Mouse (Mus musculus) lung, embryonic 16.5 days (tissue): ENCODE measurements around the gene Bgn. TPM values are rescaled to one million over a fixed set of nuclear protein-coding genes. Genes with fewer than 3 reads are reported as not detected.

ENCODE experiments used
- ATAC-seq: fragments of 200-750 bp; cut with Nextera tagmentation; 2 replicates; pipeline ENCODE4 v1.8.0; 2017; ENCODE audit warnings: low read depth, mild to moderate bottlenecking, moderate library complexity
- H3K27ac ChIP-seq: fragments of 300-500 bp; sonication (generic); 2 replicates; pipeline ENCODE4 v1.5.1; 2014; ENCODE audit warnings: mild to moderate bottlenecking, control low read depth, low read length
- H3K27me3 ChIP-seq: fragments of 300-500 bp; sonication (generic); 2 replicates; pipeline ENCODE4 v1.6.1; 2014; ENCODE audit warnings: low read depth, low read length, mixed read lengths; ENCODE audit not compliant: control insufficient read depth, insufficient read depth
- H3K36me3 ChIP-seq: fragments of 300-500 bp; sonication (generic); 2 replicates; pipeline ENCODE4 v1.6.1; 2014; ENCODE audit warnings: low read length; ENCODE audit not compliant: control insufficient read depth, insufficient read depth
- H3K4me1 ChIP-seq: fragments of 300-500 bp; sonication (generic); replicated peaks from 2 replicates; pipeline ENCODE4 v1.6.1; 2014; ENCODE audit warnings: low read length, mixed read lengths; ENCODE audit not compliant: control insufficient read depth, insufficient read depth
- H3K4me2 ChIP-seq: fragments of 300-500 bp; sonication (generic); 2 replicates; pipeline ENCODE4 v1.6.1; 2014; ENCODE audit warnings: low read depth, low read length, control low read depth
- H3K4me3 ChIP-seq: fragments of 300-500 bp; sonication (generic); 2 replicates; pipeline ENCODE4 v1.5.1; 2014; ENCODE audit warnings: mild to moderate bottlenecking, low read length, control low read depth
- H3K9ac ChIP-seq: fragments of 300-500 bp; sonication (generic); 2 replicates; pipeline ENCODE4 v1.6.1; 2014; ENCODE audit warnings: low read length, control low read depth
- H3K9me3 ChIP-seq: fragments of 300-500 bp; sonication (generic); 2 replicates; pipeline ENCODE4 v1.6.1; 2016; ENCODE audit warnings: low read length; ENCODE audit not compliant: control insufficient read depth
- WGBS: fragments of 180-500 bp; shearing (Covaris S2); extraction: QIAGEN DNeasy Blood & Tissue Kit; methylation state at CpG from one replicate; pipeline ENCODE4 v1.1.7; 2014; 5-methylcytosine and 5-hydroxymethylcytosine counted together
- polyA plus RNA-seq: library from polyadenylated mRNA; unstranded; fragments of >200 nt; fragmentation: Nextera tagmentation; extraction: Ambion mirVana; gene quantifications from 2 replicates; pipeline ENCODE4 v1.2.1, GENCODE M21; 2015

The Bgn gene
- polyA plus RNA-seq, 1 experiment from 2014 or later, result 225 TPM

- H3K4me2 ChIP-seq, result no peak overlapping the region
- ATAC-seq, result no peak
- 42% methylated on average over 3 of the region's 3 CpGs for WGBS
- no peaks in the 10 kb centered on the region for H3K4me1 ChIP-seq
- no peak overlapping the region for H3K4me3 ChIP-seq
- no peaks in the 10 kb centered on the region for H3K27me3 ChIP-seq
- no peaks in the 10 kb centered on the region for H3K9me3 ChIP-seq
- no peaks in the 10 kb centered on the region for H3K36me3 ChIP-seq
- no peak overlapping the region for H3K9ac ChIP-seq
- no peak overlapping the region for H3K27ac ChIP-seq
These were observed 59.9 kb downstream of the Bgn start for GRCm38 (mm10) chrX:73543340-73543739.

Other genes starting within 250 kb of the Bgn start
- 0.24 and 0.83 TPM in 2 replicates for gene Xlr4c, start 240.5 kb upstream of the Bgn start, polyA plus RNA-seq
- not detected in 2 replicates for gene Xlr3c, start 218.2 kb upstream of the Bgn start, polyA plus RNA-seq
- 0.24 TPM in 1 of 2 replicates, not detected in the other for gene Xlr5a, start 190.6 kb upstream of the Bgn start, polyA plus RNA-seq
- gene Xlr5c, start 190.6 kb upstream of the Bgn start, polyA plus RNA-seq, result not detected in 2 replicates
- not detected in 2 replicates for gene Gm45015, start 146.8 kb upstream of the Bgn start, polyA plus RNA-seq
- gene Zfp275, start 141.0 kb upstream of the Bgn start, polyA plus RNA-seq, result 12.9 and 13.8 TPM in 2 replicates
- not detected in 2 replicates for gene Gm18336, start 84.9 kb upstream of the Bgn start, polyA plus RNA-seq
- gene Zfp92, start 72.5 kb upstream of the Bgn start, polyA plus RNA-seq, result 0.13 and 0.14 TPM in 2 replicates
- not detected in 2 replicates for gene Trex2, start 48.3 kb upstream of the Bgn start, polyA plus RNA-seq
- 54.2 and 54.4 TPM in 2 replicates for gene Haus7, start 24.6 kb upstream of the Bgn start, polyA plus RNA-seq
- gene Atp2b3, start 19.5 kb downstream of the Bgn start, polyA plus RNA-seq, result 0.11 TPM in 1 of 2 replicates, not detected in the other
- 6.2 and 7.0 TPM in 2 replicates for gene Dusp9, start 155.8 kb downstream of the Bgn start, polyA plus RNA-seq
- gene Pnck, start 176.5 kb downstream of the Bgn start, polyA plus RNA-seq, result 14.7 and 16.3 TPM in 2 replicates
- 5.2 and 5.6 TPM in 2 replicates for gene Slc6a8, start 189.5 kb downstream of the Bgn start, polyA plus RNA-seq
- gene Bcap31, start 232.6 kb downstream of the Bgn start, polyA plus RNA-seq, result 301 and 317 TPM in 2 replicates
- 27.9 and 29.5 TPM in 2 replicates for gene Abcd1, start 233.0 kb downstream of the Bgn start, polyA plus RNA-seq